Mouse (Mus musculus): Measurements from ENCODE around the gene Tubb4a. TPM values are rescaled to one million over a fixed set of nuclear protein-coding genes. Genes with fewer than 3 reads are reported as not detected.

Gene Tubb4a
- polyA plus RNA-seq, 1 experiment = 0.06 TPM

DNA sequence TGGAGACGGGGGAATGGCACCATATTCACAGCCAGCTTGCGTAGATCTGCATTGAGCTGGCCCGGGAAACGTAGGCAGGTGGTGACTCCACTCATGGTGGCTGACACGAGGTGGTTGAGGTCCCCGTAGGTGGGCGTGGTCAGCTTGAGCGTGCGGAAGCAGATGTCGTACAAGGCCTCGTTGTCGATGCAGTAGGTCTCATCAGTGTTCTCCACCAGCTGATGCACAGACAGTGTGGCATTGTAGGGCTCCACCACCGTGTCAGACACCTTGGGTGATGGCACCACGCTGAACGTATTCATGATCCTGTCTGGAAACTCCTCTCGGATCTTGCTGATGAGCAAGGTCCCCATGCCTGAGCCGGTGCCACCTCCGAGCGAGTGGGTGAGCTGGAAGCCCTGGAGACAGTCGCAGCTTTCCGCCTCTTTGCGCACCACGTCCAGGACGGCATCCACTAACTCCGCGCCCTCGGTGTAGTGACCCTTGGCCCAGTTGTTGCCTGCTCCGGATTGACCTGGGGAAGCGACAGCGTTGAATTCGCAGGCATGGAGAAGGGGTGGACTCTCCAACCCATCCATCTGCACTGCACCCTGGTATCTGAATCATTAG is 6.2 kb downstream of the Tubb4a start:
- Histone ChIP-seq H3K4me1 (ENCODE audit: control insufficient read depth, insufficient read depth, low read length) (peaks cover 5% of the 10 kb centered on the region), H3K27ac (ENCODE audit: control insufficient read depth, insufficient read depth, low read depth, low read length) (no peak overlapping the region), H3K36me3 (ENCODE audit: control insufficient read depth, insufficient read depth, low read length) (no peaks in the 10 kb centered on the region), H3K27me3 (ENCODE audit: control insufficient read depth, insufficient read depth, low read length) (no peaks in the 10 kb centered on the region), H3K4me3 (ENCODE audit: control insufficient read depth, low read depth, low read length) (no peak overlapping the region)
- TF ChIP-seq CTCF (IDR thresholded peaks at IDR 0.05; ENCODE audit: control insufficient read depth, insufficient read depth, insufficient replicate concordance, low read depth, low read length) = no peak
- TF ChIP-seq POLR2A (IDR thresholded peaks at IDR 0.05; ENCODE audit: control insufficient read depth, low read depth, low read length) = no peak

DNA sequence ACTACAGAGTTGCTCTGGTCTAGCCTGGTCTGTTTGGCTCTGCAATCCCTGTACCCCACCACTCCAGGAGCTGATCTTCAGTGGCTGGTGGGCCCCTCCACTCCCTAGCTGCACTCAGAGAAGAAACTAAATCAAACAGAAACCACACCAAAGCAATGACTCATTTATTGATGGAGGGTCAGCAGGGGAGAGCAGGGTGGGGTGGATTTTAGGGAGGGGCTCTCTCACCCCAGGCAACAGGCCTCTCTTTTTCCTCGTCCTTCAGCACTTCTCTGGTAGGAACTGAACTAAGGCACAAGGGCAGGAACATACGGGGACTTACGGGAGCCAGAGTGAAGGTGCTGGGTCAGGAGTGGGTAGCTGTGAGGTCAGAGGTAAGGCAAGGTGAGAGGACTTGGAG is 7.7 kb downstream of the Tubb4a start:
- H3K4me1 ChIP-seq (ENCODE audit: control insufficient read depth, insufficient read depth, low read length) = peaks cover 5% of the 10 kb centered on the region
- TF ChIP-seq POLR2A (IDR thresholded peaks at IDR 0.05; ENCODE audit: control insufficient read depth, low read depth, low read length) (no peak), CTCF (IDR thresholded peaks at IDR 0.05; ENCODE audit: control insufficient read depth, insufficient read depth, insufficient replicate concordance, low read depth, low read length) (no peak)
- no peak overlapping the region for H3K27ac ChIP-seq (ENCODE audit: control insufficient read depth, insufficient read depth, low read depth, low read length)
- no peak overlapping the region for H3K4me3 ChIP-seq (ENCODE audit: control insufficient read depth, low read depth, low read length)
- no peaks in the 10 kb centered on the region for H3K27me3 ChIP-seq (ENCODE audit: control insufficient read depth, insufficient read depth, low read length)
- H3K36me3 ChIP-seq (ENCODE audit: control insufficient read depth, insufficient read depth, low read length) = no peaks in the 10 kb centered on the region

GRCm38 (mm10) chr17:57078336-57078735 is 9.2 kb downstream of the Tubb4a start, which contains the start of gene Dennd1c:
Gene Dennd1c (minus strand): TSS chr17:57078514.
- no peak within 1 kb of the TSS for H3K4me3 ChIP-seq (ENCODE audit: control insufficient read depth, low read depth, low read length)
- H3K27me3 ChIP-seq (ENCODE audit: control insufficient read depth, insufficient read depth, low read length) = no peaks in the 10 kb centered on the region
- H3K4me1 ChIP-seq (ENCODE audit: control insufficient read depth, insufficient read depth, low read length) = peaks cover 5% of the 10 kb centered on the region
- H3K36me3 ChIP-seq (ENCODE audit: control insufficient read depth, insufficient read depth, low read length) = no peaks in the 10 kb centered on the region
- no peak within 1 kb of the TSS for H3K27ac ChIP-seq (ENCODE audit: control insufficient read depth, insufficient read depth, low read depth, low read length)
- TF ChIP-seq CTCF (IDR thresholded peaks at IDR 0.05; ENCODE audit: control insufficient read depth, insufficient read depth, insufficient replicate concordance, low read depth, low read length) = no peak
- no peak for TF ChIP-seq POLR2A (IDR thresholded peaks at IDR 0.05; ENCODE audit: control insufficient read depth, low read depth, low read length)

- H3K4me3 ChIP-seq (ENCODE audit: control insufficient read depth, low read depth, low read length) = no peak overlapping the region
- peaks cover 5% of the 10 kb centered on the region for H3K4me1 ChIP-seq (ENCODE audit: control insufficient read depth, insufficient read depth, low read length)
- H3K27me3 ChIP-seq (ENCODE audit: control insufficient read depth, insufficient read depth, low read length) = no peaks in the 10 kb centered on the region
- H3K36me3 ChIP-seq (ENCODE audit: control insufficient read depth, insufficient read depth, low read length) = no peaks in the 10 kb centered on the region
- no peak overlapping the region for H3K27ac ChIP-seq (ENCODE audit: control insufficient read depth, insufficient read depth, low read depth, low read length)
- TF ChIP-seq CTCF (IDR thresholded peaks at IDR 0.05; ENCODE audit: control insufficient read depth, insufficient read depth, insufficient replicate concordance, low read depth, low read length) = no peak
- TF ChIP-seq POLR2A (IDR thresholded peaks at IDR 0.05; ENCODE audit: control insufficient read depth, low read depth, low read length) = no peak
Measured at GRCm38 (mm10) chr17:57076916-57077315, 10.7 kb downstream of the Tubb4a start.

- no peak overlapping the region for H3K4me3 ChIP-seq (ENCODE audit: control insufficient read depth, low read depth, low read length)
Measured at GRCm38 (mm10) chr17:57070699-57071098, 16.9 kb downstream of the Tubb4a start.

GRCm38 (mm10) chr17:57070272-57070671 is 17.3 kb downstream of the Tubb4a start:
- Histone ChIP-seq H3K4me3 (ENCODE audit: control insufficient read depth, low read depth, low read length) (no peak overlapping the region), H3K27ac (ENCODE audit: control insufficient read depth, insufficient read depth, low read depth, low read length) (no peak overlapping the region), H3K4me1 (ENCODE audit: control insufficient read depth, insufficient read depth, low read length) (peaks cover 5% of the 10 kb centered on the region; the same call in 1 of the 2 replicates), H3K27me3 (ENCODE audit: control insufficient read depth, insufficient read depth, low read length) (no peaks in the 10 kb centered on the region), H3K36me3 (ENCODE audit: control insufficient read depth, insufficient read depth, low read length) (no peaks in the 10 kb centered on the region)
- TF ChIP-seq POLR2A (IDR thresholded peaks at IDR 0.05; ENCODE audit: control insufficient read depth, low read depth, low read length) (no peak), CTCF (IDR thresholded peaks at IDR 0.05; ENCODE audit: control insufficient read depth, insufficient read depth, insufficient replicate concordance, low read depth, low read length) (no peak)

More at GRCm38 (mm10) chr17:57070699-57071098, 16.9 kb downstream of the Tubb4a start:
- H3K27ac ChIP-seq (ENCODE audit: control insufficient read depth, insufficient read depth, low read depth, low read length) = no peak overlapping the region
- H3K36me3 ChIP-seq (ENCODE audit: control insufficient read depth, insufficient read depth, low read length) = no peaks in the 10 kb centered on the region
- H3K4me1 ChIP-seq (ENCODE audit: control insufficient read depth, insufficient read depth, low read length) = peaks cover 5% of the 10 kb centered on the region; the same call in 1 of the 2 replicates
- TF ChIP-seq CTCF (IDR thresholded peaks at IDR 0.05; ENCODE audit: control insufficient read depth, insufficient read depth, insufficient replicate concordance, low read depth, low read length) (no peak), POLR2A (IDR thresholded peaks at IDR 0.05; ENCODE audit: control insufficient read depth, low read depth, low read length) (no peak)
- no peaks in the 10 kb centered on the region for H3K27me3 ChIP-seq (ENCODE audit: control insufficient read depth, insufficient read depth, low read length)

GRCm38 (mm10) chr17:57066908-57067307 is 20.7 kb downstream of the Tubb4a start:
- Histone ChIP-seq H3K27ac (ENCODE audit: control insufficient read depth, insufficient read depth, low read depth, low read length) (no peak overlapping the region), H3K36me3 (ENCODE audit: control insufficient read depth, insufficient read depth, low read length) (no peaks in the 10 kb centered on the region), H3K4me3 (ENCODE audit: control insufficient read depth, low read depth, low read length) (no peak overlapping the region), H3K27me3 (ENCODE audit: control insufficient read depth, insufficient read depth, low read length) (no peaks in the 10 kb centered on the region; the same call in 1 of the 2 replicates), H3K4me1 (ENCODE audit: control insufficient read depth, insufficient read depth, low read length) (peaks cover 10% of the 10 kb centered on the region)
- TF ChIP-seq POLR2A (IDR thresholded peaks at IDR 0.05; ENCODE audit: control insufficient read depth, low read depth, low read length) = no peak
- no peak for TF ChIP-seq CTCF (IDR thresholded peaks at IDR 0.05; ENCODE audit: control insufficient read depth, insufficient read depth, insufficient replicate concordance, low read depth, low read length)

All from testis, adult 2 months (tissue).